Mouse (Mus musculus) embryo, embryonic 11.5 days (tissue): Measurements from ENCODE around the gene Mpzl2.

Experiments
- DNase-seq: peaks from one replicate; pipeline ENCODE4 v3.0.0-alpha.2; 2012; ENCODE audit warnings: low read depth, low spot score

The Mpzl2 gene

GRCm38 (mm10) chr9:45039499-45039898, at the start of gene Mpzl2:
Gene Mpzl2 (plus strand): TSS chr9:45039799.
- DNase-seq: no peak

GRCm38 (mm10) chr9:44991821-44992220, 47.8 kb upstream of the Mpzl2 start:
- DNase-seq: no peak

- no peak for DNase-seq
These were observed 47.3 kb upstream of the Mpzl2 start for GRCm38 (mm10) chr9:44992271-44992670.

GRCm38 (mm10) chr9:44993268-44993667, 46.3 kb upstream of the Mpzl2 start:
- DNase-seq: no peak

- DNase-seq: no peak
These were observed 44.6 kb upstream of the Mpzl2 start for GRCm38 (mm10) chr9:44994962-44995361.

GRCm38 (mm10) chr9:44996590-44996989, 43.0 kb upstream of the Mpzl2 start:
- DNase-seq: no peak

- DNase-seq: no peak
These were observed 41.5 kb upstream of the Mpzl2 start for GRCm38 (mm10) chr9:44998138-44998537.

GRCm38 (mm10) chr9:44999171-44999570, 40.4 kb upstream of the Mpzl2 start:
- DNase-seq: no peak

GRCm38 (mm10) chr9:44999776-45000175, 39.8 kb upstream of the Mpzl2 start:
- no peak for DNase-seq

- DNase-seq: no peak
These were observed 39.4 kb upstream of the Mpzl2 start for GRCm38 (mm10) chr9:45000249-45000648.

- DNase-seq: no peak
These were observed 32.2 kb upstream of the Mpzl2 start for GRCm38 (mm10) chr9:45007404-45007803.

GRCm38 (mm10) chr9:45008342-45008741, 31.3 kb upstream of the Mpzl2 start:
- DNase-seq: no peak

- DNase-seq: no peak
These were observed 30.2 kb upstream of the Mpzl2 start, which contains the start of gene Cd3e for GRCm38 (mm10) chr9:45009180-45010078. Gene Cd3e (minus strand): TSS chr9:45009627.

GRCm38 (mm10) chr9:45010461-45010860, 29.1 kb upstream of the Mpzl2 start:
- no peak for DNase-seq

- no peak for DNase-seq
These were observed 28.3 kb upstream of the Mpzl2 start for GRCm38 (mm10) chr9:45011291-45011690.

- no peak for DNase-seq
These were observed 24.7 kb upstream of the Mpzl2 start for GRCm38 (mm10) chr9:45014879-45015278.

- no peak for DNase-seq
These were observed 23.8 kb upstream of the Mpzl2 start for GRCm38 (mm10) chr9:45015841-45016240.

- DNase-seq: no peak
These were observed 21.6 kb upstream of the Mpzl2 start for GRCm38 (mm10) chr9:45018031-45018430.

- DNase-seq: peak; percentile 56
These were observed 16.8 kb upstream of the Mpzl2 start for GRCm38 (mm10) chr9:45022800-45023199.

- no peak for DNase-seq
These were observed 16.0 kb upstream of the Mpzl2 start for GRCm38 (mm10) chr9:45023638-45024037.

- DNase-seq: no peak
These were observed 15.4 kb upstream of the Mpzl2 start for GRCm38 (mm10) chr9:45024187-45024586.

GRCm38 (mm10) chr9:45027376-45027775, 12.2 kb upstream of the Mpzl2 start:
- DNase-seq: no peak

GRCm38 (mm10) chr9:45030341-45030740, 9.3 kb upstream of the Mpzl2 start:
- no peak for DNase-seq
